Mouse (Mus musculus): ENCODE measurements around the gene Colgalt1. TPM values are rescaled to one million over a fixed set of nuclear protein-coding genes. Genes with fewer than 3 reads are reported as not detected.
A peak's percentile ranks its signal among the peaks of the same experiment; 100 is the strongest.

Colgalt1 gene
- total and polyA plus RNA-seq, 3 experiments: 72.0 to 85.3 (median 73.7) TPM

DNA sequence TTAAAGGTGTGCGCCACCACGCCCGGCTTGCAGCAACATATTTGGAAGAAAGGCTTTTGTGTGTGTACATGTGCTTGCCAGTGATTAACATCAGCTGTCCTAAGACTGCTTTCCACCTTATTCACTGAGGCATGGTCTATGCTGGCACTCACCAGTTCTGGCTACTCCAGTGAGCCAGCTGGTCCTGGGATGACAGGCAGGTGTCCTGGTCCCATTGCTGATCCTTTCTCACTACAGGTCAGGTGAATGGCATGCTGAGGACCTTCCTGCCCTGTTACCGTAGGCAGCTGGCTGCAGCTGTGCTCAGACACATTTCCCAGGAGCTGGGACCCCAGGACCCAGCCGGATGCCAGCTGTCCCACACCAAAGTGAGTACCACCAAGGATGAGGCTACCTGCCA lies 12.0 kb upstream of the Colgalt1 start:
- Histone ChIP-seq H3K9ac (ENCODE audit: insufficient read depth, low read depth) (no peak overlapping the region; the same call in 1 of the 2 replicates), H3K9me3 (replicated peaks; ENCODE audit: low read length) (no peaks in the 10 kb centered on the region), H3K79me2 (replicated peaks; ENCODE audit: control insufficient read depth, extremely low read depth, insufficient read depth, poor library complexity, severe bottlenecking) (peaks cover 6% of the 10 kb centered on the region), H3K4me3 (replicated peaks in 1 of 3; ENCODE audit: low read depth in 2 of 3, low read length in 2 of 3, poor library complexity in 1 of 3) (peak overlapping the region; percentile 36 to 71 (median 63)), H3K36me3 (replicated peaks in 1 of 2; ENCODE audit: control insufficient read depth in 1 of 2, insufficient read depth in 1 of 2, low read length in 1 of 2) (peaks cover 30 to 60% of the 10 kb centered on the region in 2 experiments), H3K27me3 (replicated peaks) (no peaks in the 10 kb centered on the region), H3K4me2 (ENCODE audit: insufficient read depth, low read depth, poor library complexity, severe bottlenecking) (no peak overlapping the region), H3K4me1 (ENCODE audit: control insufficient read depth in 1 of 2, insufficient read depth in 2 of 2) (peaks cover 42 to 76% of the 10 kb centered on the region in 2 experiments), H3K27ac (ENCODE audit: insufficient read depth, low read depth) (peak overlapping the region; percentile 69)
- DNase-seq (ENCODE audit: extremely low read depth): no peak
- dilution Hi-C loops (cut with MboI; ENCODE audit: extremely low pct_ligation_motif_present, extremely low pct_unique_long_range_greater_than_20kb, low sequenced_read_pairs): no loop called here
- in situ Hi-C loops (cut with MboI; ENCODE audit: low pct_ligation_motif_present, low pct_unique_long_range_greater_than_20kb, low sequenced_read_pairs): no loop called here
- TF ChIP-seq CHD1 (IDR thresholded peaks at IDR 0.05; ENCODE audit: low read depth, low read length) (no peak), SIN3A (IDR thresholded peaks at IDR 0.05; ENCODE audit: low read length) (peak; percentile 33; the same call in 1 of the 2 replicates)

DNA sequence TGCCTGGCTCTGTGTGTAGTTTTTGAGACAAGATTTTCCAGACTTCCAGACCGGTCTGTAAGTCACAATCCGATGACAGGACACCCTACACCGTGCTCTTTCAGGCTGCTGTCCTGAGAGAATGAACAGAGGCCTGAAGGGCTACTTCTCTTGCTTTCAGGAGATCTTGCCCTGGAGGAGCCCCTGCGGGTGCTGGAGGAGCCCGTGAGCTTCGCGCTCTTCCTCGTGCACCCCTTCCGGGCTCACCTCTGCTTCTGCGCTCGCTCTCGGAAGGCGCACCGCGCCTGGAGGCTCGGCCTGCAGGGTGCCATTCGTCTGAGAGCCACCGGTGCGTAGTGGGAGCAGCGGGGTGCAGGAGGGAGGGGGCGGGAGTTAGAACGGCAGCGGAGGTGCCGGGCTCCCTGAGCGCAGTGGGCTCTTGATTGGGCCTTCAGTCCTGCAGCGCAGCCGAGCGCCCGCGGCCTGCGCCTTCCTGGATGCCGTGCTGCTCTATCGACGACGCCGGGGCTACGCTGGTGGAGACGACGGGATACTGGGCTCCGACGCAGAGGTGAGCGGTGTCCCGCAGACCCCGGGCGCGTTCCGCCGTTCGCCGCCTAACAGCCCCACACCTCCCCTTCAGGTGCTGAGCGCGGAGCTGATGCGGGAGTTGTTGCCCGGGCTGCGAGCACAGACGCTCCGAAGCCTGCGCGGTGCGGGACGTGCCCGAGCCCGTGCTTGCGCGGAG lies 8.7 kb upstream of the Colgalt1 start:
- in situ Hi-C loops (cut with MboI; ENCODE audit: low pct_ligation_motif_present, low pct_unique_long_range_greater_than_20kb, low sequenced_read_pairs): no loop called here
- H3K36me3 ChIP-seq (replicated peaks in 1 of 2; ENCODE audit: control insufficient read depth in 1 of 2, insufficient read depth in 1 of 2, low read length in 1 of 2): peaks cover 54 to 82% of the 10 kb centered on the region in 2 experiments

DNA sequence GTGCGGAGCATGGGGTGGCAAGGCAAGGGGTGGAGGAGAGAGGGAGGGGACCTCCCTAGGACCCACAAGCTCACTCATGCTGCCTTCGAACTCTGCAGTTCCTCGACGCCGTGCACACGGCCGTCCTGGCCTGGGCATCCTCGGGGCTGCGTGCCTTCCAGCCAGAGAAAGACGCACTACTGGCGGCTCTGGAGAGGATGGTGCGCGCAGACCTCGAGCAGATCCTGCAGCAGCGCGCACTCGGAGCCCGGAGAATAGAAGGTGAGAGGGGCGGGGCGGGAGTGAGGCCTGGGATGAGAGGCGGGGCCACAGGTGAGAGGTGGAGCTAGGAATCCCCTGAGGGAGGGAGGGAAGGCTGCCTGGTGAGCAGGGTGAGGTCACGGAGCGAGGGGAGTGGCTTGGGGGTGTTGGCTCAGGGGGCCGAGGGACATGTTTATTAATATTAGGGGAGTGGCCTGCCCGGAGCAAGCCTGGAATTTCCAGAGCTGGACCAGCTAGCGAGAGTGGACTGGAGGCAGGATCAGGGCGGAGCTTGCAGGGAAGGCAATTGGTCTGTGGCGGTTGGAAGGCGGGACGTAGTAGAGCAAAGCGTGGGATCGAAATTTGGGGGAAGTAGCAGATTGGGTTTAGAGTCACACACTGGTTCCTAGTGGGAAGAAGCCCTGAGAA lies 8.0 kb upstream of the Colgalt1 start:
- DNase-seq (ENCODE audit: extremely low read depth): no peak
- Histone ChIP-seq H3K27me3 (replicated peaks) (no peaks in the 10 kb centered on the region), H3K4me2 (ENCODE audit: insufficient read depth, low read depth, poor library complexity, severe bottlenecking) (no peak overlapping the region), H3K4me3 (replicated peaks in 1 of 3; ENCODE audit: low read depth in 2 of 3, low read length in 2 of 3, poor library complexity in 1 of 3) (no peak overlapping the region), H3K9me3 (replicated peaks; ENCODE audit: low read length) (no peaks in the 10 kb centered on the region), H3K4me1 (ENCODE audit: control insufficient read depth in 1 of 2, insufficient read depth in 2 of 2) (peaks cover 38 to 86% of the 10 kb centered on the region in 2 experiments), H3K36me3 (replicated peaks in 1 of 2; ENCODE audit: control insufficient read depth in 1 of 2, insufficient read depth in 1 of 2, low read length in 1 of 2) (peaks cover 59 to 88% of the 10 kb centered on the region in 2 experiments), H3K79me2 (replicated peaks; ENCODE audit: control insufficient read depth, extremely low read depth, insufficient read depth, poor library complexity, severe bottlenecking) (no peaks in the 10 kb centered on the region), H3K9ac (ENCODE audit: insufficient read depth, low read depth) (no peak overlapping the region), H3K27ac (ENCODE audit: insufficient read depth, low read depth) (no peak overlapping the region)
- in situ Hi-C loops (cut with MboI; ENCODE audit: low pct_ligation_motif_present, low pct_unique_long_range_greater_than_20kb, low sequenced_read_pairs) (no loop called here), dilution Hi-C loops (cut with MboI; ENCODE audit: extremely low pct_ligation_motif_present, extremely low pct_unique_long_range_greater_than_20kb, low sequenced_read_pairs) (no loop called here)
- TF ChIP-seq POLR2A (IDR thresholded peaks at IDR 0.05; ENCODE audit: low read depth, low read length) (no peak), JUND (conservative IDR thresholded peaks at IDR 0.05; ENCODE audit: low read depth, low read length) (no peak), KAT2A (IDR thresholded peaks at IDR 0.05; ENCODE audit: insufficient replicate concordance, low read length) (no peak), MYC (IDR thresholded peaks at IDR 0.05; ENCODE audit: low read depth, low read length) (no peak), CTCF (conservative IDR thresholded peaks at IDR 0.05 in 1 of 2, IDR thresholded peaks at IDR 0.05 in 1 of 2; ENCODE audit: low read depth in 2 of 2, low read length in 2 of 2) (no peak)

More for the DNA sequence above, 8.7 kb upstream of the Colgalt1 start:
- Histone ChIP-seq H3K4me2 (ENCODE audit: insufficient read depth, low read depth, poor library complexity, severe bottlenecking) (no peak overlapping the region), H3K9ac (ENCODE audit: insufficient read depth, low read depth) (no peak overlapping the region), H3K27me3 (replicated peaks) (no peaks in the 10 kb centered on the region), H3K27ac (ENCODE audit: insufficient read depth, low read depth) (no peak overlapping the region), H3K79me2 (replicated peaks; ENCODE audit: control insufficient read depth, extremely low read depth, insufficient read depth, poor library complexity, severe bottlenecking) (no peaks in the 10 kb centered on the region), H3K4me1 (ENCODE audit: control insufficient read depth in 1 of 2, insufficient read depth in 2 of 2) (peaks cover 43 to 89% of the 10 kb centered on the region in 2 experiments), H3K9me3 (replicated peaks; ENCODE audit: low read length) (no peaks in the 10 kb centered on the region), H3K4me3 (replicated peaks in 1 of 3; ENCODE audit: low read depth in 2 of 3, low read length in 2 of 3, poor library complexity in 1 of 3) (no peak overlapping the region)
- TF ChIP-seq POLR2AphosphoS2 (IDR thresholded peaks at IDR 0.05; ENCODE audit: low read depth, low read length): peak; percentile 10; the same call in 1 of the 2 replicates
- no peak for TF ChIP-seq MAX (IDR thresholded peaks at IDR 0.05; ENCODE audit: low read length)
- no peak for TF ChIP-seq USF2 (conservative IDR thresholded peaks at IDR 0.05; ENCODE audit: low read depth, low read length)
- TF ChIP-seq SIN3A (IDR thresholded peaks at IDR 0.05; ENCODE audit: low read length): no peak
- TF ChIP-seq ETS1 (conservative IDR thresholded peaks at IDR 0.05; ENCODE audit: low read depth, low read length): no peak
- dilution Hi-C loops (cut with MboI; ENCODE audit: extremely low pct_ligation_motif_present, extremely low pct_unique_long_range_greater_than_20kb, low sequenced_read_pairs): no loop called here
- no peak for DNase-seq (ENCODE audit: extremely low read depth)

Measured in CH12.LX (cell line).